ENCODE assay signal across 7 mouse cellular contexts in genomic region chr17:35242015-35242941, GRCm38 (mm10). TPM values are rescaled to one million over a fixed set of nuclear protein-coding genes. Genes with fewer than 3 reads are reported as not detected.
DNase-seq lines count a peak whose midpoint lies in the region; ATAC-seq and TF ChIP-seq lines count a peak whose summit lies in the region.

No protein-coding gene starts in this region.

- peak; percentile 47 for ATAC-seq in heart, embryonic 16.5 days (replicated peaks; ENCODE audit: extremely low read depth, insufficient read depth, low FRiP score)

- H3K9ac ChIP-seq in heart, embryonic 16.5 days (ENCODE audit: low read length): peak overlapping the region; percentile 99

- peaks cover 55% of the 10 kb centered on the region for H3K4me1 ChIP-seq in E14TG2a.4 (replicated peaks; ENCODE audit: low read depth, low read length)
- H3K4me1 ChIP-seq in embryonic facial prominence, embryonic 10.5 days: peaks cover 43% of the 10 kb centered on the region
- H3K4me1 ChIP-seq in heart, embryonic 16.5 days (ENCODE audit: control insufficient read depth, insufficient read depth, low read length): peaks cover 43% of the 10 kb centered on the region

- whole genome bisulfite sequencing in embryonic facial prominence, embryonic 10.5 days: under 1% methylated on average over 55 of the region's 55 CpGs
- WGBS in heart, embryonic 16.5 days: under 1% methylated on average over 55 of the region's 55 CpGs

- peak overlapping the region; percentile 95 for H3K4me2 ChIP-seq in heart, embryonic 16.5 days (ENCODE audit: low read depth, low read length)

- H3K4me3 ChIP-seq in E14TG2a.4 (replicated peaks; ENCODE audit: low read length): peak overlapping the region; percentile 99
- peak overlapping the region; percentile 98 for H3K4me3 ChIP-seq in embryonic facial prominence, embryonic 10.5 days
- peak overlapping the region; percentile 94 for H3K4me3 ChIP-seq in heart, embryonic 16.5 days (ENCODE audit: low read length)

- peaks cover 3% of the 10 kb centered on the region for H3K27me3 ChIP-seq in E14TG2a.4 (ENCODE audit: insufficient read depth, low read length)
- H3K27me3 ChIP-seq in embryonic facial prominence, embryonic 10.5 days (replicated peaks; ENCODE audit: low read depth, poor library complexity, severe bottlenecking): no peaks in the 10 kb centered on the region
- H3K27me3 ChIP-seq in heart, embryonic 16.5 days (ENCODE audit: control insufficient read depth, insufficient read depth, low read length): no peaks in the 10 kb centered on the region

- TF ChIP-seq CTCF in E14TG2a.4 (conservative IDR thresholded peaks at IDR 0.05; ENCODE audit: low read length): no peak

- peak; percentile 70 for DNase-seq in T-cell, adult 2 months (ENCODE audit: low spot score)
- DNase-seq in embryonic facial prominence, embryonic 10.5 days (ENCODE audit: low spot score): peak; percentile 71
- DNase-seq in kidney, postnatal 36 days: peak; percentile 76 to 81
- DNase-seq in lung, postnatal 14 days: peak; percentile 68
- peak; percentile 86 for DNase-seq in retina, postnatal 1 day

- peaks cover 47% of the 10 kb centered on the region for H3K36me3 ChIP-seq in E14TG2a.4 (ENCODE audit: insufficient read depth, low read length)
- H3K36me3 ChIP-seq in embryonic facial prominence, embryonic 10.5 days (replicated peaks): peaks cover 45% of the 10 kb centered on the region
- H3K36me3 ChIP-seq in heart, embryonic 16.5 days (ENCODE audit: control insufficient read depth, insufficient read depth): peaks cover 40% of the 10 kb centered on the region

- H3K27ac ChIP-seq in embryonic facial prominence, embryonic 10.5 days (replicated peaks): peak overlapping the region; percentile 100
- peak overlapping the region; percentile 99 for H3K27ac ChIP-seq in heart, embryonic 16.5 days (ENCODE audit: low read length)

- no peaks in the 10 kb centered on the region for H3K9me3 ChIP-seq in E14TG2a.4 (ENCODE audit: low read length)
- H3K9me3 ChIP-seq in embryonic facial prominence, embryonic 10.5 days: no peaks in the 10 kb centered on the region
- H3K9me3 ChIP-seq in heart, embryonic 16.5 days (replicated peaks; ENCODE audit: control insufficient read depth, low read length): no peaks in the 10 kb centered on the region

RNA-seq across cellular contexts. Expression of gene Ddx39b, which starts 0.7 kb away (rescaled TPM):
- 726 and 735 TPM in 2 replicates for polyA plus RNA-seq in embryonic facial prominence, embryonic 10.5 days (2016; fragmentation: Nextera tagmentation; extraction: Ambion mirVana)
- polyA plus RNA-seq in heart, embryonic 16.5 days (2015; fragmentation: Nextera tagmentation; extraction: Ambion mirVana): 256 and 260 TPM in 2 replicates

RNA-seq across cellular contexts. Expression of gene Nfkbil1, which starts 6.7 kb away (rescaled TPM):
- 9.3 and 9.6 TPM in 2 replicates for polyA plus RNA-seq in embryonic facial prominence, embryonic 10.5 days (2016; fragmentation: Nextera tagmentation; extraction: Ambion mirVana)
- 8.4 and 8.8 TPM in 2 replicates for polyA plus RNA-seq in heart, embryonic 16.5 days (2015; fragmentation: Nextera tagmentation; extraction: Ambion mirVana)

RNA-seq across cellular contexts. Expression of gene Atp6v1g2, which starts 8.8 kb away (rescaled TPM):
- 5.2 and 5.6 TPM in 2 replicates for polyA plus RNA-seq in embryonic facial prominence, embryonic 10.5 days (2016; fragmentation: Nextera tagmentation; extraction: Ambion mirVana)
- 10.1 and 10.4 TPM in 2 replicates for polyA plus RNA-seq in heart, embryonic 16.5 days (2015; fragmentation: Nextera tagmentation; extraction: Ambion mirVana)

RNA-seq across cellular contexts. Expression of gene H2-D1, which starts 20.3 kb away (rescaled TPM):
- 30.3 and 32.9 TPM in 2 replicates for polyA plus RNA-seq in embryonic facial prominence, embryonic 10.5 days (2016; fragmentation: Nextera tagmentation; extraction: Ambion mirVana)
- 90.5 and 110 TPM in 2 replicates for polyA plus RNA-seq in heart, embryonic 16.5 days (2015; fragmentation: Nextera tagmentation; extraction: Ambion mirVana)

RNA-seq across cellular contexts. Expression of gene Gm16181, which starts 21.6 kb away (rescaled TPM):
- polyA plus RNA-seq in embryonic facial prominence, embryonic 10.5 days (2016; fragmentation: Nextera tagmentation; extraction: Ambion mirVana): 0.33 and 0.40 TPM in 2 replicates
- polyA plus RNA-seq in heart, embryonic 16.5 days (2015; fragmentation: Nextera tagmentation; extraction: Ambion mirVana): 0.41 and 1.2 TPM in 2 replicates

Comparison
In these comparisons a context has a peak if more than half of its experiments do, and no peak if none do; other contexts are left out.
1. Peak in every context shown above with its lines: DNase-seq, ATAC-seq, H3K4me3 ChIP-seq and H3K27ac ChIP-seq.